Mouse (Mus musculus) kidney, adult 2 months (tissue): ENCODE data around the gene Cers3. TPM values are rescaled to one million over a fixed set of nuclear protein-coding genes. Genes with fewer than 3 reads are reported as not detected.

Experiments
- DNase-seq: peaks from one replicate; pipeline ENCODE4 v3.0.0; 2021
- H3K27ac ChIP-seq: fragments of 200-500 bp; 2 replicates; pipeline ENCODE4 v1.5.1; 2012; ENCODE audit warnings: low read depth, low read length, control low read depth, inconsistent platforms; ENCODE audit not compliant: insufficient read depth
- H3K27me3 ChIP-seq: fragments of 200-500 bp; replicated peaks from 2 replicates; pipeline ENCODE4 v1.6.1; 2012; ENCODE audit warnings: mild to moderate bottlenecking, moderate library complexity, low read length, inconsistent platforms; ENCODE audit not compliant: control insufficient read depth, insufficient read depth
- H3K36me3 ChIP-seq: fragments of 200-500 bp; 2 replicates; pipeline ENCODE4 v1.6.1; 2012; ENCODE audit warnings: mild to moderate bottlenecking, moderate library complexity, low read length, inconsistent platforms; ENCODE audit not compliant: control insufficient read depth, insufficient read depth
- H3K4me1 ChIP-seq: fragments of 200-500 bp; 2 replicates; pipeline ENCODE4 v1.6.1; 2011; ENCODE audit warnings: low read length; ENCODE audit not compliant: control insufficient read depth, insufficient read depth
- H3K4me3 ChIP-seq: fragments of 200-500 bp; 2 replicates; pipeline ENCODE4 v1.5.1; 2011; ENCODE audit warnings: mild to moderate bottlenecking, low read depth, low read length, control low read depth; ENCODE audit not compliant: insufficient read depth
- CTCF ChIP-seq: fragments of 200-500 bp; conservative IDR thresholded peaks from 2 replicates; pipeline ENCODE4 v1.5.1; 2011; ENCODE audit warnings: low read depth, mild to moderate bottlenecking, control low read depth, low read length, moderate library complexity, mixed read lengths; ENCODE audit not compliant: insufficient read depth, insufficient read length
- POLR2A ChIP-seq: fragments of 200-500 bp; IDR thresholded peaks from one replicate; pipeline ENCODE4 v1.6.1; 2011; ENCODE audit warnings: low read depth, low read length, control low read depth
- whole genome bisulfite sequencing: fragments of 180-500 bp; shearing (Covaris S2); methylation state at CpG from one replicate; pipeline ENCODE4 v1.1.7; 2018; 5-methylcytosine and 5-hydroxymethylcytosine counted together
- polyA plus RNA-seq: library from polyadenylated mRNA; depleted of rRNA; stranded (reverse); fragments of >200 nt; gene quantifications from 2 replicates; pipeline ENCODE4 v1.2.3, GENCODE M21; 2012

Cers3 gene
- polyA plus RNA-seq, 1 experiment = 0.27 TPM

DNA sequence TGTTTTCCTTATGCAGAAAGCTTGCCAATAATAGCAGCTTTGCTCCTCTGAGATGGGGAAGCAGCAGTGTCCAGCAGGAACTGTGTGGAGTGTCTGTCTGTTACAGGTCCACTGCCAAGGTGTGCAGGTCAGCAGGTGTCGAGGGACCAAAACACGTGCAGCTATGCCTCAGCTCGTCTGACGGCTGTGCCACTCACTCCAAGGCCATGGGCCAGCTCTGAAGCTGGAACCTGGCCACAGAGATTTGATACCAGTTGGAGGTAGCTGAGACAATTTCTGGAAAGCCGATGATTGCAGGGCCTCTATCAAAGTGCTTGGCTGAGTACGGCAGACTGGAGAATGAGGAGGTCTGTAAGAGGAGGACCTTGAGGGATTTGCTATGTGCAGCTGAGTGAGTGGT is 72.2 kb downstream of the Cers3 start:
- TF ChIP-seq POLR2A (no peak), CTCF (no peak)
- DNase-seq = no peak
- H3K27ac ChIP-seq = no peak overlapping the region
- H3K4me3 ChIP-seq = no peak overlapping the region
- H3K4me1 ChIP-seq = no peaks in the 10 kb centered on the region
- WGBS = 93% methylated on average over 6 of the region's 6 CpGs
- H3K36me3 ChIP-seq = no peaks in the 10 kb centered on the region
- H3K27me3 ChIP-seq = no peaks in the 10 kb centered on the region

DNA sequence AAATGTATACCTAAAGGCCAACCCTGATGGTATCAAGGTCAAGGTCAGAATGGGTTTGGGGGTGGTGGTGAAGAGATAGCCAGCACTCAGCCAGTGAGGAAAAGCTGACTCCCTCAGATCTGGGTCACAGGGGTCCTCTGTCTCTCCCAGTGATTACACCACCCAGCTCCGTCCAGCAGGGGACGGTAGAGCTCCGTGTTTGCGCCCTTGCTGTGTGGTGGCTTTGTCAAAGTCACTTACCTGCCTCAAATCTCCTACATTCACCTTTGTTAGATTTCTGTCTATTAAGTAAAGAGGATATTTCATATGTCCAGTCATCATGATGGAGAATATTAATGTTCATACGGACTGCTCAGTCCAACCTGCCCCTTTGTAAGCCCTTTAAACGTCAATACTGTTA is 76.7 kb downstream of the Cers3 start:
- Histone ChIP-seq H3K36me3 (no peaks in the 10 kb centered on the region), H3K4me3 (no peak overlapping the region), H3K27ac (no peak overlapping the region), H3K4me1 (no peaks in the 10 kb centered on the region), H3K27me3 (no peaks in the 10 kb centered on the region)
- TF ChIP-seq CTCF = peak; percentile 97
- TF ChIP-seq POLR2A = no peak
- DNase-seq = peak; percentile 36
- 44% methylated on average over 6 of the region's 6 CpGs for WGBS

DNA sequence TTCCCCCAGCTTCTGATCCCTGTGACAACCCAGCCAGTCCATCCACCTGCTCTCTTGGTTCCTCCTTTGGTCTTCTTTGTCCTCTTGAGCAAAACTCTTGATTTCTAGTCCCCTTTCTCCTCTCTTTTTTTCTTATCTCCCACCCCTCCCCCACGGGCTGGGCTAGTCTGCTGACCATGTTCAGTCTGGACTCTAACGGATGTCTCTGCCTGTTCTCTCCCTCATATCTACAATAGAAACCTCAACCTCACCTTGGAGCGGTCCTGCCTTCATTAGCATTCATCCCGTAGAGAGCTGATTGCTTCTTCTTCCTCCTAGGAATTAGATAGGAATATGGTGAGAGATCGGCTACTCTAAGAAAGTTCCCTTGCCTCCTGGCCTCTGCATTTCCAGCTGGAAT is 87.5 kb downstream of the Cers3 start:
- 59% methylated on average over 5 of the region's 5 CpGs for WGBS
- no peaks in the 10 kb centered on the region for H3K27me3 ChIP-seq
- DNase-seq = no peak
- H3K27ac ChIP-seq = no peak overlapping the region
- H3K36me3 ChIP-seq = no peaks in the 10 kb centered on the region
- no peak overlapping the region for H3K4me3 ChIP-seq
- TF ChIP-seq CTCF (no peak), POLR2A (no peak)
- H3K4me1 ChIP-seq = no peaks in the 10 kb centered on the region

DNA sequence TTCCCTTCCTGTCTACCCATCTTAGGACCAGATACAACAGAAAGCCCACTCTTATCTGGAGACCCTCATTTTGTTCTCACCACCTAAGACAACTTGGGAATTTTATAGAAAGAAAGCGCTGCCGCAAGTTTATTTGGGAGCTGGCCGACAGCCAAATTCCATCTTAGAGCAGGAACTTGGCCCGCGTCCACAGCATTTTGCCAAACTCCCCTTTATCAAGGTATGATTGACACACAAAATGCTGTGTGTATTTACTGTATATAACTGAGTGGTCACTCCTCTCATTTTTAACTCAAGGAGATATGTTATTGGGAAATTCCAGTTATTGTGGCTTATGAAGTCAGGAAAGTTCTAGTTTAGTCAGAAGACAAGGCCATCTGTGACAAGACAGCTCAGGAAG is 88.0 kb downstream of the Cers3 start:
- DNase-seq = peak; percentile 27
- H3K27ac ChIP-seq = no peak overlapping the region

DNA sequence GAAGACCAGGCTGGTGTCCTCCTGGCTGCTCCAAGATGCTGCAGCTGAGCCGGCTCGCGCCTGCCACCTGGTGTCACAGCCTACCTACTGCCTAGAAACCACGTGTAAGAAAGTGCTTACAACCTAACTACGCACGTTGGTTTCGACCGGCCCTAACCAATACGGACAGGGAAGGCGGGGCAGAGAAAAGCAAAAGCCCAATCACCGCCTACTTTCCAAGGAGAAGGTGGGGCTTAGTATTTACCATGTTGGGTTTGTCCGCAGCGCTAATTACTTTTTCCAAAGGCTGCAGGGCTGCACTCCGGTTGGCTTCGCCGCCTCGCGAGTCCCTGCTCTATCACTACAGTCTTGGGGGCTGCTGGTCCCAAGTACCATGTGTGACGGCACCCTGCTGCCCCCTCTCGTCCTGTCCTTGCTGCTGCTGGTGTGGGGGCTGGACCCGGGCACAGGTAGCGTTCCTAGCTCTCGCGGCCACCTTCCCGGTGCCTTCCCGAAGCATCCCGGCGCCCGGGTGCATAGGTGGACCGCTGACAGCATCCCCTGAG is 96.2 kb downstream of the Cers3 start, which contains the start of gene Adamts17:
Gene Adamts17 (plus strand): TSS at position 273 of the 545 bp plus-strand sequence.
- WGBS = under 1% methylated on average over 30 of the region's 30 CpGs
- Histone ChIP-seq H3K36me3 (no peaks in the 10 kb centered on the region), H3K4me1 (no peaks in the 10 kb centered on the region), H3K27ac (no peak within 1 kb of the TSS), H3K27me3 (no peaks in the 10 kb centered on the region), H3K4me3 (peak within 1 kb of the TSS; percentile 59)
- no peak for TF ChIP-seq POLR2A
- TF ChIP-seq CTCF = peak; percentile 99
- peak; percentile 97 for DNase-seq

More for the DNA sequence above, 88.0 kb downstream of the Cers3 start:
- WGBS = 32% methylated on average over 5 of the region's 5 CpGs
- H3K4me3 ChIP-seq = no peak overlapping the region
- no peaks in the 10 kb centered on the region for H3K36me3 ChIP-seq
- H3K4me1 ChIP-seq = no peaks in the 10 kb centered on the region
- no peaks in the 10 kb centered on the region for H3K27me3 ChIP-seq
- no peak for TF ChIP-seq CTCF
- TF ChIP-seq POLR2A = no peak

DNA sequence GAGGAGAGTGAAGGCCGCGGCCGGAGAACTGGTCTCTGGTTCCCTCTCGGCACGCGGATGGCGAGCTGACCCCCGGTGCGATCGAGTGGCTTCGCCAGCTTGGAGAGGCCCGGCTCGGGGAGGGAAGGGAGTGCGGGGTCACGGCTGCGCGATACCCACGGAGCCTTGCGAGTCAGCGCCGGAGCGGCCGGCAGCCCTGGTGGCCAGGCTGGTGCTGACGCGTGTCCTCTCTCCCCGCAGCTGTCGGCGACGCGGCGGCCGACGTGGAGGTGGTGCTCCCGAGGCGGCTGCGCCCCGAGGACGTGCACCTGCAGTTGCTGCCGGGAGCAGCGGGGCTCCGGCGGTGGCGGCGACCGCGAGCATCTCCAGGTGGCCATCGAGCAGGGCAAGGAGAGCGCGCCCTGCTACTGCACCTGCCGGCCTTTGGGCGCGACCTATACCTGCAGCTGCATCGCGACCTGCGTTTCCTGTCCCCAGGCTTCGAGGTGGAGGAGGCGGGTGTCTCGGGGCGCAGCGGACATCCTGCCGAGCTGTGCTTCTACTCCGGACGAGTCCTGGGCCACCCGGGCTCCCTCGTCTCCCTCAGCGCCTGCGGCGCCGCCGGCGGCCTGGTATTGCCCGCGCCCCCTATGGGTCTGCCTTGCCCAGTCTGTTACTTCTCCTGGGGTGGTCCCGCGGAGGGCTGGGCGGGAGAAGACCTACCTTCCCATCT is 96.9 kb downstream of the Cers3 start:
- H3K36me3 ChIP-seq = no peaks in the 10 kb centered on the region
- under 1% methylated on average over 76 of the region's 76 CpGs for WGBS
- no peaks in the 10 kb centered on the region for H3K27me3 ChIP-seq
- TF ChIP-seq POLR2A = no peak
- no peak for TF ChIP-seq CTCF
- peak overlapping the region; percentile 59 for H3K4me3 ChIP-seq
- H3K27ac ChIP-seq = no peak overlapping the region
- no peaks in the 10 kb centered on the region for H3K4me1 ChIP-seq
- peak; percentile 13 for DNase-seq

DNA sequence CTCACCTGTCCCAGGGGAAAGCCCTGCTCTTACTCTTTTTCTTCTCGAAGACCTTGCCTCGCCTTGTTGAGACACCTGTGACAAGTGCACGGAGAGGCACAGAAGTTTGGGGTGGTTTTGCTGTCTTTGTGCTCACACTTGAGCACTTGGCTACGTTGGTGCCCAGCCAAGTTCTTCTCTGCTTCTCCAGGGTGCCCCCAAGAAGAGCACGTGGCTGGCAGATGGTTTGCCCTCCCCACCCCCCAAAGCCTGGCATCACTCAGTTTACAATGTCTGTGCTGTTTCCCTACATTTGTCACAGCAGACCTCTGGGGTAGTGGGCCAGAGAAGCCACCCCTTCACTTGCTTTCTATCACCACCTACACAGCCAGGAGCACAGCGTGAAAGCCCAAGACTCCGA is 97.9 kb downstream of the Cers3 start:
- H3K36me3 ChIP-seq = no peaks in the 10 kb centered on the region
- TF ChIP-seq CTCF (no peak), POLR2A (no peak)
- no peaks in the 10 kb centered on the region for H3K27me3 ChIP-seq
- H3K4me3 ChIP-seq = no peak overlapping the region
- H3K27ac ChIP-seq = no peak overlapping the region
- no peak for DNase-seq
- no peaks in the 10 kb centered on the region for H3K4me1 ChIP-seq
- 82% methylated on average over 7 of the region's 7 CpGs for WGBS
